Mouse (Mus musculus) left cerebral cortex, postnatal 10 days (tissue): ENCODE measurements around the gene Flt4. TPM values are rescaled to one million over a fixed set of nuclear protein-coding genes. Genes with fewer than 3 reads are reported as not detected.

ENCODE experiments used
- DNase-seq, 2 experiments: peaks; one replicate each; pipeline ENCODE4 v3.0.0; 2021 to 2022; ENCODE audit warnings: low spot score in 2 of 2, mixed read lengths in 1 of 2; ENCODE audit errors: extremely low spot score in 1 of 2
- intact Hi-C: fragments of 180-260 bp; cut with DNase I; formaldehyde crosslinking; loops from one replicate; pipeline ENCODE4 v1.15.1; 2025
- total RNA-seq, 2 experiments: library from RNA; stranded (reverse); gene quantifications; 2 replicates each; pipeline ENCODE4 v1.2.3; 2021

Flt4 gene
- total RNA-seq, 2 experiments from 2014 or later: 3.4 to 3.8 TPM

GRCm38 (mm10) chr11:49673433-49673832, 64.4 kb downstream of the Flt4 start:
- intact Hi-C loops: no loop called here
- no peak for DNase-seq

DNA sequence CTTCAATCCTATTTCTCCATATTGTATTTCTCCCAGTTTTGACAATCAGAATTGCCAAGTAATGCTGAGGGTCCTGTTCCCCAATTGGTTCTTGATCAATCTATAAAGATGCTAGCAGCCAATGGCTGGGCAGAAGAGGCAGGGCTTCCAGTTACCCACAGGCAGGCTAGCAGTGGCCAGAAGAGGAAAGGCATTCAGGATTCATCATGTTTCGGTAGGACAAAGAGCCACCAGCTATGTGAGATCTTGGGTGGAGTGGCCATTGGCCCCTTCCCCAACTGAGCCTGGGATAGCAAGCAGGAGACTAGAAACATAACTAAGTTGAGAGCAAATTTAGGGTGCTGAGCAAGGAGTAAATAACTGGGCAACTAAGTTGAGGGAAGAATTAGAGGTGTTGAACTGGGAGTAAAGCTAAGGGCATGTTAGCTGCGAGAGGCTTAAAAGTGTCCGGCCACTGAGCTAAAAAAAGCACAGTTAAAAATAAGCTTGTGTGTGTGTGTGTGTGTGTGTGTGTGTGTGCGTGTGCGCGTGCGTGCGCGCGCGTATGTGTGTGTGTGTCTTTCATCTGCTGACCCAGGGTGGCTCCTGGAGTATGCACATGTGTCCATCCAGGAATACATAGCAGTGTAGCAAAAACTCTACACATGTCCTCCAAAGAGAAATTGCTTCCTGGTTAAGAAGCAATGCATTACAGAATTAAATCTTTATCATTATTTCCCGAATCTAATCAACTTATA, 75.3 kb downstream of the Flt4 start:
- no peak for DNase-seq
- intact Hi-C loops: no loop called here

DNA sequence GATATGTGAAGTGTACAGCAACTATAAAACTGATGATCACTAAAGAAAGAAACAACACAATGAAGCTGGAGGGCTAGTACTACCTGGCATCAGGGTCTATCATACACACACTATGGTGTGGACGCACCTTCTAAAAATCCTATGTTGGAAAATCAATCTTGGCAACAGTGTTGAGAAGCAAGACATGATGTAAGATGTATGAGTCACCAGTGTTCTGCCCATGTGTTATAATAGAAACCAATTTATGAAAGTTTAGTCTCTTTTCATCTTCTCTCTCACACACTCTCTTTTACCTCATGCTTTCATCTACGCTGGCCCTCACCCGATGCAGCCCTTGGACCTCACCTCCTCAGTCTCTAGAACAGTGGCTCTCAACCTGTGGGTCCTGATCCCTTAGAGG, 86.0 kb downstream of the Flt4 start:
- DNase-seq: no peak
- intact Hi-C loops: no loop called here

DNA sequence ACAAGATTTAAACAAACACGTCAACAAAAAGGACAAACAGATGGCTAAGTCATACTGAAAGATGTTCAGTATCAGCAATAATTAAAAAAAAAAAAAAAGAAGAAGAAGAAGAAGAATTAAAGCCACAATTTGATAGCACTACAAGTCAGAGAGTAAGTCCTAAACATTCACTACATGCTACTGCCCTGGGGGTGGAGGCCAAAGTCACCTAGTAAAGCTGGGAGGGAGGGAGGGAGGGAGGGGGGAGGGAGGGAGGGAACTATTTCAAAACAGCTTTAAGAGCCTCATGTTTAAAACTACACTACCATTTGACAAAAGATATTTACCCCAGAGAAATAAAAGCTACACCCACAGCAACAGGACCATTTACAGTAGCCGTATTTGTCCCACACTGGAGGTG, 86.6 kb downstream of the Flt4 start:
- intact Hi-C loops: no loop called here

DNA sequence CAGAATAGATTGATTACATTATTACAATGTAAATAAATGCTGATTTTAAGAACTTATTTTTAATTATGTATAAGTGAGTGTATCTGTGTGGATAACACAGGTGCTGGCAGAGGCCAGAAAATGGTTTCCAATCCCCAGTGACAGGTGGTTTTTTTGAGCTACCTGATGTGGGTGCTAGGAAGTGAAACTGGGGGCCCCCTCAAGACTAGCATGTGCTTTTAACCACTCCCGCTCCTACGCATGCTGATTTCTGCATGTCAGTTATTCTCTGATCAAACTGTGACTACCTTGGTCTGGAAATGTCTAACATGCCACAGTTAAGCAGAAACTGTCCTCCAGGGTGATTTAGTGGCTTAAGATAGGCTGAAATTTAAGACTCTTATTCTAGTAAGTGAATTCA, 87.4 kb downstream of the Flt4 start:
- no peak for DNase-seq
- intact Hi-C loops: no loop called here

More for the DNA sequence above, 86.6 kb downstream of the Flt4 start:
- no peak for DNase-seq

DNA sequence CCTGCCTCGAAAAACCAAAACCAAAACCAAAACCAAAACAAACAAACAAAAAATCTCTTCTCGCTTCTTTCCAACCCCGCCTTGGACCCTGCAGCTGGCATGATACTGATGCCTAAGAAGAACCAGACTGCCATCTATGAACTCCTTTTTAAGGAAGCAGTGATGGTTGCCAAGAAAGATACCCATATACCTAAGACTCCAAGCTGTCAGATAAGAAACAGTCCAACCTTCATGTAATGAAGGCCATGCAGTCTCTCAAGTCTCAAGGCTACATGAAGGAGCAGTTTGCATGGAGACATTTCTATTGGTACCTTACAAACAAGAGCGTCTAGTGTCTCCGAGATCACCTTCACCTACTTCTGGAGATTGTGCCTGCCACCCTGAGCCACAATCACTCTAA, 88.7 kb downstream of the Flt4 start:
- no peak for DNase-seq
- intact Hi-C loops: no loop called here

DNA sequence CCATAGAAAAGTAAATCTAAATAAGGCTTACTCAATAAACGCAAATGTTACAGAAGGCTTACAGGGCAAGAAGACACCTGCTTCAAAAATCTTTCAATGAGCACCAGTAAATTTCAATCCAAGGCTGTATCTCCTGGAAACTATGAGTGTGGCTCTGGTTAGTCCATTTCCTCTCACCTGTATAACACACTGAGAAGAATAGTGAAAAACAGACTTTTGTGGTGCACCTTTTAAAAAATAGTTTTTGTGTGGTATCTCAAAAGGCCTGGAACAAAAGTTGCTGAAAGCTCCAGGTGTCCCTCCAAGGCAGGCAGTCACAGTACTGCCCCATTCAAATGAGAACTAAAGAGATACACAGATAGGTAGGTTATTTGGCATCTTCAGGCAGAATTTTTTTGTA, 90.0 kb downstream of the Flt4 start:
- intact Hi-C loops: no loop called here

DNA sequence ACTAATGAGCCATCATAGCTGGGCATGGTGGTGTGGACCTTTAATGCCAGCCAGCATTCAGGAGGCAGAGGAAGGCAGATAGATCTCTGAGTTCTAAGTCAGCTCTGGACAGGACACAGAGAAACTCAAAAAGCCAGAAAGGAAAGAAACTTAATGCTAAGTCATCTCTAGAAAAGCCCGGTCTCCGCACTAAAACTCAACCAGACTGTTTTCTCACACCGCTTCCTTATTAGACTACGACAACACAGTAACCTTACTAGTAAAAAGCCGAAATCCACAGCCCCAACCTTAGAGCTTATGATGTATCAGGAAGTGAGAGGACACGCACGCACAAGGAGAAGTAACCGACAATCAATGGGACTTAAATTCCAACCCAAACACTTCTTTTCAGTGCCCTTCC, 93.0 kb downstream of the Flt4 start:
- DNase-seq: no peak
- intact Hi-C loops: no loop called here

More for the DNA sequence above, 90.0 kb downstream of the Flt4 start:
- no peak for DNase-seq

Other genes starting within 250 kb of the Flt4 start
- not detected for gene Olfr1389, start 186.2 kb upstream of the Flt4 start, total RNA-seq
- gene Olfr1388, start 172.6 kb upstream of the Flt4 start, total RNA-seq: under 1 TPM; 0.30 to 0.54 TPM
- not detected for gene Olfr1387, start 153.9 kb upstream of the Flt4 start, total RNA-seq
- gene Olfr1386, start 144.2 kb upstream of the Flt4 start, total RNA-seq: not detected
- gene Olfr1385, start 120.2 kb upstream of the Flt4 start, total RNA-seq: under 1 TPM in 1 of 2 experiments, not detected in 1; 0.11 TPM
- gene Olfr1384, start 102.5 kb upstream of the Flt4 start, total RNA-seq: not detected
- under 1 TPM in 1 of 2 experiments, not detected in 1; 0.34 TPM for gene Olfr1383, start 89.6 kb upstream of the Flt4 start, total RNA-seq
- not detected for gene Olfr1382, start 81.0 kb upstream of the Flt4 start, total RNA-seq
- not detected for gene Olfr1381, start 65.8 kb upstream of the Flt4 start, total RNA-seq
- gene Olfr1380, start 52.4 kb upstream of the Flt4 start, total RNA-seq: not detected
- gene Scgb3a1, start 54.3 kb downstream of the Flt4 start, total RNA-seq: not detected
- 10 to 100 TPM; 47.6 to 48.9 TPM for gene Cnot6, start 103.5 kb downstream of the Flt4 start, total RNA-seq
- 1 to 10 TPM; 8.9 to 9.9 TPM for gene Gfpt2, start 184.9 kb downstream of the Flt4 start, total RNA-seq
- 100 to 1,000 TPM; 202 to 212 TPM for gene Mapk9, start 237.5 kb downstream of the Flt4 start, total RNA-seq